In genomic region chr1:158119708-158120107, GRCm38 (mm10) we compare ENCODE assay signal across 16 mouse cellular contexts.
"Had no signal": no experiment of that assay in that cellular context is flagged by ENCODE, and none has a peak within 500 bp of the region (broad histone marks: within the 10 kb centered on the region; RNA-seq: fewer than 3 reads in every experiment).

No protein-coding gene starts in this region.

- H3K36me3 ChIP-seq: neural tube, embryonic 13.5 days; neural tube, embryonic 15.5 days; stomach, embryonic 15.5 days had no signal

- H3K9me3 ChIP-seq: neural tube, embryonic 13.5 days; neural tube, embryonic 15.5 days; stomach, embryonic 15.5 days had no signal

- H3K27ac ChIP-seq: neural tube, embryonic 13.5 days; neural tube, embryonic 15.5 days; stomach, embryonic 15.5 days; stomach, postnatal 0 days had no signal

- H3K4me1 ChIP-seq: neural tube, embryonic 13.5 days; neural tube, embryonic 15.5 days; stomach, embryonic 15.5 days had no signal

- DNase-seq: retina, postnatal 1 day; right cerebral cortex, adult 18-20 months; right cerebral cortex, postnatal 14 days; right cerebral cortex, postnatal 25 days; right cerebral cortex, postnatal 4 days; spleen, adult 18-20 months; thymus, adult 18-20 months; thymus, adult 2 months; thymus, postnatal 14 days; thymus, postnatal 25 days; thymus, postnatal 36 days; thymus, postnatal 4 days had no signal

- H3K4me2 ChIP-seq: neural tube, embryonic 13.5 days; neural tube, embryonic 15.5 days; stomach, embryonic 15.5 days had no signal

- H3K4me3 ChIP-seq: neural tube, embryonic 13.5 days; neural tube, embryonic 15.5 days; stomach, embryonic 15.5 days had no signal

- H3K27me3 ChIP-seq: neural tube, embryonic 13.5 days; neural tube, embryonic 15.5 days; stomach, embryonic 15.5 days had no signal

- H3K9ac ChIP-seq: neural tube, embryonic 13.5 days; neural tube, embryonic 15.5 days; stomach, embryonic 15.5 days had no signal
